Mouse (Mus musculus): ENCODE data around the gene 4930507D05Rik. TPM values are rescaled to one million over a fixed set of nuclear protein-coding genes. Genes with fewer than 3 reads are reported as not detected.

Gene 4930507D05Rik
- total RNA-seq (2014; rRNA removed) = 0.09 and 0.27 TPM in 2 replicates
- 0.12 TPM in 1 of 2 replicates, not detected in the other for polyA plus RNA-seq (2012; rRNA removed)

GRCm38 (mm10) chr10:62449364-62450279, at the start of gene 4930507D05Rik, which contains the start of gene Supv3l1:
Gene 4930507D05Rik (plus strand): TSS chr10:62449489.
Gene Supv3l1 (minus strand): TSS chr10:62449738.
- H3K79me2 ChIP-seq (ENCODE audit: control insufficient read depth, insufficient read depth, low read length) = peaks cover 6% of the 10 kb centered on the region; the same call in 1 of the 2 replicates
- peak; percentile 91 for DNase-seq (ENCODE audit: extremely low read depth, low read depth, low spot score)
- H3K9ac ChIP-seq (ENCODE audit: low read depth, low read length) = peak within 1 kb of the TSS; percentile 95
- peak within 1 kb of the TSS; percentile 89 for H3K27ac ChIP-seq (replicated peaks; ENCODE audit: insufficient read depth, low read depth, low read length)
- peaks cover 6% of the 10 kb centered on the region; the same call in 1 of the 2 replicates for H3K4me1 ChIP-seq (ENCODE audit: control insufficient read depth, insufficient read depth, low read length)
- H3K27me3 ChIP-seq (ENCODE audit: control insufficient read depth, insufficient read depth, low read length) = no peaks in the 10 kb centered on the region
- H3K4me3 ChIP-seq (ENCODE audit: insufficient read depth, low read depth, low read length) = peak within 1 kb of the TSS; percentile 99
- TF ChIP-seq CTCF (IDR thresholded peaks at IDR 0.05; ENCODE audit: low read depth, low read length) (no peak), POLR2A (IDR thresholded peaks at IDR 0.05; ENCODE audit: extremely low read depth, insufficient read depth, low read length) (0 out of 2 replicates have a peak, but pooled peaks have one; percentile 21)
- under 1% methylated on average over 69 of the region's 73 CpGs for WGBS
- peaks cover 16% of the 10 kb centered on the region for H3K36me3 ChIP-seq (ENCODE audit: control insufficient read depth, insufficient read depth, low read length)

DNA sequence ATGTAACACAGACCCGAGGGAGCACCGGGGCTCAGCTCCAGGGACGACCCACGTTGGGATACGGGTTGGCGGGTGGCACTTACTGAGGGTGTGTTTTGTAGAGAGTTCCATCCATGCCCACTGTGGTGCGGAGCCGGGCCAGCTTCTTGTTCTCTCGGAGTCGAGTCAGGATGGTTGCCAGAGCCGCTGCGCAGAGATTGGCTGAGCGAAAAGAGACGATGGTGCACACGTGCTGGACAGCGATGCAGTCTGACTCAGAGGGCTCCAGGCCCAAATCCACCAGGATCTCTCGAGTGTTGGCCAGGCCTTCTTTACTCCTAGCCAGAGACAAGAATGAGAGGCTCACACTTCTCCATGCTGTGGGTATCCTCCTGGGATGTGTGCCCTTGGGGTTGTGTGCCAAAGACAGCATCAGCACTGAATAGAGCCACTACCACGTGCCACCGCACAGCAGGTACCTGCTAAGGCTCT, 47.6 kb upstream of the 4930507D05Rik start:
- Histone ChIP-seq H3K9ac (ENCODE audit: low read depth, low read length) (no peak overlapping the region), H3K79me2 (ENCODE audit: control insufficient read depth, insufficient read depth, low read length) (no peaks in the 10 kb centered on the region), H3K4me3 (ENCODE audit: insufficient read depth, low read depth, low read length) (no peak overlapping the region), H3K36me3 (ENCODE audit: control insufficient read depth, insufficient read depth, low read length) (no peaks in the 10 kb centered on the region), H3K4me1 (ENCODE audit: control insufficient read depth, insufficient read depth, low read length) (no peaks in the 10 kb centered on the region), H3K27ac (replicated peaks; ENCODE audit: insufficient read depth, low read depth, low read length) (no peak overlapping the region), H3K27me3 (ENCODE audit: control insufficient read depth, insufficient read depth, low read length) (no peaks in the 10 kb centered on the region)
- no peak for TF ChIP-seq CTCF (IDR thresholded peaks at IDR 0.05; ENCODE audit: low read depth, low read length)
- no peak for TF ChIP-seq POLR2A (IDR thresholded peaks at IDR 0.05; ENCODE audit: extremely low read depth, insufficient read depth, low read length)
- DNase-seq (ENCODE audit: extremely low read depth, low read depth, low spot score) = no peak
- 85% methylated on average over 19 of the region's 19 CpGs for WGBS

- Histone ChIP-seq H3K79me2 (ENCODE audit: control insufficient read depth, insufficient read depth, low read length) (no peaks in the 10 kb centered on the region), H3K27me3 (ENCODE audit: control insufficient read depth, insufficient read depth, low read length) (no peaks in the 10 kb centered on the region), H3K27ac (replicated peaks; ENCODE audit: insufficient read depth, low read depth, low read length) (no peak overlapping the region), H3K36me3 (ENCODE audit: control insufficient read depth, insufficient read depth, low read length) (no peaks in the 10 kb centered on the region), H3K9ac (ENCODE audit: low read depth, low read length) (no peak overlapping the region), H3K4me3 (ENCODE audit: insufficient read depth, low read depth, low read length) (no peak overlapping the region), H3K4me1 (ENCODE audit: control insufficient read depth, insufficient read depth, low read length) (no peaks in the 10 kb centered on the region)
- TF ChIP-seq POLR2A (IDR thresholded peaks at IDR 0.05; ENCODE audit: extremely low read depth, insufficient read depth, low read length) (no peak), CTCF (IDR thresholded peaks at IDR 0.05; ENCODE audit: low read depth, low read length) (no peak)
- no peak for DNase-seq (ENCODE audit: extremely low read depth, low read depth, low spot score)
- 78% methylated on average over 14 of the region's 14 CpGs for WGBS
These were observed 44.4 kb upstream of the 4930507D05Rik start for GRCm38 (mm10) chr10:62404901-62405300.

- Histone ChIP-seq H3K9ac (ENCODE audit: low read depth, low read length) (no peak overlapping the region), H3K27ac (replicated peaks; ENCODE audit: insufficient read depth, low read depth, low read length) (no peak overlapping the region), H3K79me2 (ENCODE audit: control insufficient read depth, insufficient read depth, low read length) (no peaks in the 10 kb centered on the region), H3K27me3 (ENCODE audit: control insufficient read depth, insufficient read depth, low read length) (no peaks in the 10 kb centered on the region), H3K4me3 (ENCODE audit: insufficient read depth, low read depth, low read length) (no peak overlapping the region), H3K4me1 (ENCODE audit: control insufficient read depth, insufficient read depth, low read length) (no peaks in the 10 kb centered on the region), H3K36me3 (ENCODE audit: control insufficient read depth, insufficient read depth, low read length) (no peaks in the 10 kb centered on the region)
- peak; percentile 11 for DNase-seq (ENCODE audit: extremely low read depth, low read depth, low spot score)
- TF ChIP-seq POLR2A (IDR thresholded peaks at IDR 0.05; ENCODE audit: extremely low read depth, insufficient read depth, low read length) (no peak), CTCF (IDR thresholded peaks at IDR 0.05; ENCODE audit: low read depth, low read length) (peak; percentile 90)
- 18% methylated on average over 5 of the region's 5 CpGs for WGBS
These were observed 38.3 kb upstream of the 4930507D05Rik start for GRCm38 (mm10) chr10:62410943-62411342.

DNA sequence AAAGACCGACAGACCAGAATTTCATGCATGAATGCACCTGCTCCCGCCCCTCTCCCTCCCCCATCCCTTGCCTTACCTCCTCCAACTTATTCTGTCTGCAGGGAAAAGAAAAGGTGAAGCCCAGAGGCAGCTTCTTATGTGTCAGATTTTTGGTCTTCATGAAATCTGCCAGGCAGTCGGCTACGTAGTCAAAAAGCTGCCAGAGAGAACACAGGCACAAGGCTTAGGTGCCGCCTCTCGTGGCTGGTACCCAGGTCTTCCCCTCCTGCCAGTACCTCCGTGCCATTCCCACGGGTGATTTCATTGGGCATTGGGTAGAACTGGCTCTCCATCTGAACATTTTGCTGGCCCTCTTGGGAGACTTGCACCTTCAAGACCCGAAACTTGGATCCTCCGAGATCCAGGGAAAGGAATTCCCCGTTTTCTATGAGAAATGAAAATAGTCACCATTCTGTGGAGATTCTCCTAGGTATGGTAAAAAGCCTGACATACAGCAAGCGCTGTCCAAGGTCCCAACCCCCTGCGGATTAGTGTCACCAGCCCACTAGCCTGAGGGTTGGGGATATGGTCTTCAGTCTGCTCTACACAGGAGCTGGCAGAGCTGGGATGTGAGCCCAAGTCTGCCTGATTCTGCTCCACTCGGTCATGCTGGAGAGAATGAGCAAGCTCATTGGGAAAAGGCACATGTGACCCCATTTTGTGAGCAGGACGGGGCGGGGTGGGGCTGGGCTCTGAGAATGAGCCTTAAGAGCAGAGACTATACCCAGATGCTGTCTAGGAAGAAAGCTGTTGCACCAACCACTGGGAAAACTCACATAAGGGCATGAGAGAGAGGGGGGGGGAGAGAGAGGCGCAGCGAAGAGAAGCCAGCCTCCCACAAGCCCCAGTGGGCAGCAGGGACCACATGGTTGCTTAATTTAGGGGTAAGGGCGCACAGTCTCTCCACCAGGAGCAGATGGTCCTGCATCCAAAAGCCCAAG, 37.6 kb upstream of the 4930507D05Rik start:
- H3K4me1 ChIP-seq (ENCODE audit: control insufficient read depth, insufficient read depth, low read length) = no peaks in the 10 kb centered on the region
- no peak overlapping the region for H3K4me3 ChIP-seq (ENCODE audit: insufficient read depth, low read depth, low read length)
- WGBS = 80% methylated on average over 19 of the region's 19 CpGs
- TF ChIP-seq POLR2A (IDR thresholded peaks at IDR 0.05; ENCODE audit: extremely low read depth, insufficient read depth, low read length) = no peak
- H3K27ac ChIP-seq (replicated peaks; ENCODE audit: insufficient read depth, low read depth, low read length) = no peak overlapping the region
- H3K79me2 ChIP-seq (ENCODE audit: control insufficient read depth, insufficient read depth, low read length) = no peaks in the 10 kb centered on the region
- no peak for DNase-seq (ENCODE audit: extremely low read depth, low read depth, low spot score)
- no peaks in the 10 kb centered on the region for H3K27me3 ChIP-seq (ENCODE audit: control insufficient read depth, insufficient read depth, low read length)
- no peak overlapping the region for H3K9ac ChIP-seq (ENCODE audit: low read depth, low read length)
- no peaks in the 10 kb centered on the region for H3K36me3 ChIP-seq (ENCODE audit: control insufficient read depth, insufficient read depth, low read length)

All from liver, adult 2 months (tissue).